8 mouse cellular contexts compared by ENCODE assay signal in genomic region chr7:98729661-98730271, GRCm38 (mm10). TPM values are rescaled to one million over a fixed set of nuclear protein-coding genes. Genes with fewer than 3 reads are reported as not detected.
DNase-seq lines count a peak whose midpoint lies in the region; ATAC-seq and TF ChIP-seq lines count a peak whose summit lies in the region.

No protein-coding gene starts in this region.

- no peak for TF ChIP-seq POLR2A in brain, embryonic 14.5 days (IDR thresholded peaks at IDR 0.05; ENCODE audit: borderline replicate concordance, extremely low read depth, insufficient read depth, insufficient read length, poor library complexity, severe bottlenecking)

- no peak for DNase-seq in heart, postnatal 36 days
- peak; percentile 66 for DNase-seq in brain, embryonic 14.5 days (ENCODE audit: low read depth)
- DNase-seq in gonadal fat pad, adult 2 months (ENCODE audit: low read depth), result peak; percentile 57
- peak; percentile 33 for DNase-seq in midbrain, embryonic 10.5 days (ENCODE audit: low spot score)
- DNase-seq in natural killer cell, adult 2 months (ENCODE audit: low spot score in 2 of 2), result no peak
- DNase-seq in thymus, postnatal 0 days (ENCODE audit: low spot score), result no peak

- H3K27me3 ChIP-seq in heart, embryonic 15.5 days, result peaks cover 10% of the 10 kb centered on the region; the same call in 1 of the 2 replicates
- peaks cover 25% of the 10 kb centered on the region for H3K27me3 ChIP-seq in midbrain, embryonic 10.5 days (ENCODE audit: low read depth, poor library complexity, severe bottlenecking)

- H3K9ac ChIP-seq in heart, embryonic 15.5 days, result no peak overlapping the region

- no peaks in the 10 kb centered on the region for H3K36me3 ChIP-seq in heart, embryonic 15.5 days
- H3K36me3 ChIP-seq in midbrain, embryonic 10.5 days, result no peaks in the 10 kb centered on the region

- no peak overlapping the region for H3K27ac ChIP-seq in heart, embryonic 15.5 days
- no peak overlapping the region for H3K27ac ChIP-seq in midbrain, embryonic 10.5 days (replicated peaks)

- H3K4me2 ChIP-seq in heart, embryonic 15.5 days, result peak overlapping the region; percentile 51

- no peaks in the 10 kb centered on the region for H3K9me3 ChIP-seq in heart, embryonic 15.5 days (replicated peaks)
- no peaks in the 10 kb centered on the region for H3K9me3 ChIP-seq in midbrain, embryonic 10.5 days (replicated peaks)

- intact Hi-C loops in heart, postnatal 36 days (cut with DNase I), result no loop called here

- WGBS in heart, embryonic 15.5 days, result 32% methylated on average over 19 of the region's 19 CpGs
- 12% methylated on average over 19 of the region's 19 CpGs for WGBS in midbrain, embryonic 10.5 days

- peaks cover 6% of the 10 kb centered on the region for H3K4me1 ChIP-seq in heart, embryonic 15.5 days (replicated peaks)
- peaks cover 14% of the 10 kb centered on the region for H3K4me1 ChIP-seq in midbrain, embryonic 10.5 days

- no peak for ATAC-seq in heart, embryonic 15.5 days (replicated peaks; ENCODE audit: insufficient number of reproducible peaks, insufficient read depth, low FRiP score, low read depth)
- no peak for ATAC-seq in erythroblast, adult 5-6 weeks (replicated peaks; ENCODE audit: low FRiP score, poor library complexity, severe bottlenecking)

- TF ChIP-seq CTCF in brain, embryonic 14.5 days (IDR thresholded peaks at IDR 0.05; ENCODE audit: borderline replicate concordance, extremely low read depth, insufficient read depth, insufficient read length), result no peak

- 0 out of 2 replicates have a peak overlapping the region, but pooled peaks have one; percentile 13 for H3K4me3 ChIP-seq in heart, embryonic 15.5 days
- peak overlapping the region; percentile 41 for H3K4me3 ChIP-seq in midbrain, embryonic 10.5 days

RNA-seq across cellular contexts. Expression of gene Thap12, which starts 26.9 kb away (rescaled TPM):
- polyA plus RNA-seq in heart, embryonic 15.5 days (2015; fragmentation: Nextera tagmentation; extraction: Ambion mirVana), result 35.6 and 37.4 TPM in 2 replicates
- 10 to 100 TPM; 71.1 to 72.8 TPM for total RNA-seq in heart, postnatal 36 days (2021)
- polyA plus RNA-seq in brain, embryonic 14.5 days (2012; rRNA removed), result 31.6 and 42.3 TPM in 2 replicates
- 16.2 and 17.7 TPM in 2 replicates for polyA plus RNA-seq in gonadal fat pad, adult 2 months (2012; rRNA removed)
- 60.6 and 63.9 TPM in 2 replicates for polyA plus RNA-seq in midbrain, embryonic 10.5 days (2016; fragmentation: Nextera tagmentation; extraction: Ambion mirVana)
- 4.8 and 11.3 TPM in 2 replicates for total RNA-seq in erythroblast, adult 5-6 weeks (2015; ENCODE audit: low replicate concordance)
- 7.2 and 11.8 TPM in 2 replicates for total RNA-seq in erythroblast, adult 5-6 weeks (2017; ENCODE audit: low replicate concordance)
- polyA plus RNA-seq in thymus, postnatal 0 days (2015; fragmentation: Nextera tagmentation; extraction: Ambion mirVana), result 42.1 and 47.1 TPM in 2 replicates

Comparison
In these comparisons a context has a peak if more than half of its experiments do, and no peak if none do; other contexts are left out.
1. DNase-seq: peak in brain, embryonic 14.5 days (single experiment), gonadal fat pad, adult 2 months (single experiment) and midbrain, embryonic 10.5 days (single experiment); none in heart, postnatal 36 days (0 of 2), natural killer cell, adult 2 months (0 of 2) and thymus, postnatal 0 days (single experiment).